Mouse (Mus musculus) limb, embryonic 10.5 days (tissue): Measurements from ENCODE around the gene Kcnb1. TPM values are rescaled to one million over a fixed set of nuclear protein-coding genes. Genes with fewer than 3 reads are reported as not detected.

ENCODE experiments used
- DNase-seq: peaks from one replicate; pipeline ENCODE4 v3.0.0-alpha.2; 2017; ENCODE audit warnings: low spot score
- H3K27ac ChIP-seq: fragments of 300-500 bp; sonication (generic); 2 replicates; pipeline ENCODE4 v1.5.1; 2016; ENCODE audit warnings: mild to moderate bottlenecking
- H3K27me3 ChIP-seq: fragments of 300-500 bp; sonication (generic); 2 replicates; pipeline ENCODE4 v1.6.1; 2016; ENCODE audit warnings: low read depth, mild to moderate bottlenecking; ENCODE audit not compliant: poor library complexity, severe bottlenecking
- H3K36me3 ChIP-seq: fragments of 300-500 bp; sonication (generic); 2 replicates; pipeline ENCODE4 v1.6.1; 2016; ENCODE audit warnings: mild to moderate bottlenecking, moderate library complexity
- H3K4me1 ChIP-seq: fragments of 300-500 bp; sonication (generic); 2 replicates; pipeline ENCODE4 v1.6.1; 2016
- H3K4me3 ChIP-seq: fragments of 300-500 bp; sonication (generic); 2 replicates; pipeline ENCODE4 v1.5.1; 2016; ENCODE audit warnings: mild to moderate bottlenecking, moderate library complexity
- H3K9me3 ChIP-seq: fragments of 300-500 bp; sonication (generic); replicated peaks from 2 replicates; pipeline ENCODE4 v1.6.1; 2016; ENCODE audit warnings: mild to moderate bottlenecking
- WGBS: fragments of 180-500 bp; shearing (Covaris S2); methylation state at CpG from one replicate; pipeline ENCODE4 v1.1.7; 2016; 5-methylcytosine and 5-hydroxymethylcytosine counted together
- polyA plus RNA-seq: library from polyadenylated mRNA; unstranded; fragments of >200 nt; fragmentation: Nextera tagmentation; extraction: Ambion mirVana; gene quantifications from 2 replicates; pipeline ENCODE4 v1.2.1, GENCODE M21; 2016

Gene Kcnb1
- polyA plus RNA-seq, 1 experiment from 2014 or later = 0.14 TPM

DNA sequence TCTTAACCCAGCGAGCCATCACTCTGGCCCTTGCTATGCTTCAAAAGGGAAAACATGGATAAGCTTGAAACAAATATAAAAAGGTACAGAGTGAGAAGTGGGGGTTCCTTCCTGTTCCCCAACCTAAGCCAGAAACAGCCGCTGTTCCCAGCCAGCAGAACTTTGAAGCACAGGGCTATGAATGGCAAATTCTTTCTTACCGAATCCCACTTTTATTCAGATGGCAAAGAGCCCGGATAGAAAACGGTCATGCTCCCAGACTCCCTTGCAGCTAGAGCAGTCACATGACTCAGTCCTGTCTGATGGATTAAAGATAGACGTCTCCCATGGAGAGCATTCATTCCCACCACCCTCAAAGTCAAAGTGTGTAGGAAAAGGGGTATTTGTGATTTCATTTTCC is 39.1 kb downstream of the Kcnb1 start:
- Histone ChIP-seq H3K27me3 (peaks cover 19% of the 10 kb centered on the region; the same call in 1 of the 2 replicates), H3K36me3 (no peaks in the 10 kb centered on the region), H3K9me3 (no peaks in the 10 kb centered on the region), H3K27ac (no peak overlapping the region), H3K4me3 (no peak overlapping the region), H3K4me1 (peaks cover 20% of the 10 kb centered on the region)
- 92% methylated on average over 6 of the region's 6 CpGs for WGBS
- no peak for DNase-seq

GRCm38 (mm10) chr2:167150135-167150534 is 39.8 kb downstream of the Kcnb1 start:
- 91% methylated on average over 7 of the region's 7 CpGs for WGBS
- Histone ChIP-seq H3K9me3 (no peaks in the 10 kb centered on the region), H3K27ac (no peak overlapping the region), H3K36me3 (no peaks in the 10 kb centered on the region), H3K4me3 (no peak overlapping the region), H3K4me1 (peaks cover 12% of the 10 kb centered on the region), H3K27me3 (peaks cover 20% of the 10 kb centered on the region)
- no peak for DNase-seq

- DNase-seq = no peak
- peaks cover 23% of the 10 kb centered on the region for H3K27me3 ChIP-seq
- H3K36me3 ChIP-seq = no peaks in the 10 kb centered on the region
- no peaks in the 10 kb centered on the region for H3K9me3 ChIP-seq
- whole genome bisulfite sequencing = 87% methylated on average over 6 of the region's 6 CpGs
- H3K4me3 ChIP-seq = no peak overlapping the region
- H3K4me1 ChIP-seq = peaks cover 18% of the 10 kb centered on the region
- no peak overlapping the region for H3K27ac ChIP-seq
Observed at GRCm38 (mm10) chr2:167149035-167149434, 40.9 kb downstream of the Kcnb1 start.

- H3K36me3 ChIP-seq = no peaks in the 10 kb centered on the region
- no peak for DNase-seq
- WGBS = 81% methylated on average over 8 of the region's 8 CpGs
- no peak overlapping the region for H3K27ac ChIP-seq
- H3K9me3 ChIP-seq = no peaks in the 10 kb centered on the region
- peaks cover 18% of the 10 kb centered on the region for H3K4me1 ChIP-seq
- H3K4me3 ChIP-seq = no peak overlapping the region
- H3K27me3 ChIP-seq = peaks cover 32% of the 10 kb centered on the region
Observed at GRCm38 (mm10) chr2:167147708-167148107, 42.2 kb downstream of the Kcnb1 start.

DNA sequence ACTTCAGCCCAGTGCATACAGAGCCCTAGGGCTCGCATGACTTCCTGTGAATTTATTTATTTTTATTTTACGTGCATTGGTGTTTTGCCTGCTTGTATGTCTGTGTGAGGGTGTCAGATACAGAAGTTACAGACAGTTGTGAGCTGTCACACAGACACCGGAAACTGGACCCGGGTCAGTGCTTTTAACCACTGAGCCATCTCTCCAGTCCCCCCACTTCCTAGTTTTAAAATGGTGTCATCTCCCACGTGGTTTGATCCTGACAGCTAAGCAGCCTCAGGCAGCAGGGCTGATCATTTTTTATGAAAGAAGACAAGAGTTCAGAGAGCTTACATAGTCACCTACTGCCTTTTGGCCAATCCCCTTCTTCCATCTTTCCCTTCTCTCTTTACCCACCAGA is 44.1 kb downstream of the Kcnb1 start:
- H3K4me1 ChIP-seq = peaks cover 18% of the 10 kb centered on the region
- no peaks in the 10 kb centered on the region for H3K9me3 ChIP-seq
- WGBS = 75% methylated on average over 5 of the region's 5 CpGs
- H3K27me3 ChIP-seq = peaks cover 32% of the 10 kb centered on the region
- no peak for DNase-seq
- H3K27ac ChIP-seq = no peak overlapping the region
- H3K36me3 ChIP-seq = no peaks in the 10 kb centered on the region
- H3K4me3 ChIP-seq = no peak overlapping the region

DNA sequence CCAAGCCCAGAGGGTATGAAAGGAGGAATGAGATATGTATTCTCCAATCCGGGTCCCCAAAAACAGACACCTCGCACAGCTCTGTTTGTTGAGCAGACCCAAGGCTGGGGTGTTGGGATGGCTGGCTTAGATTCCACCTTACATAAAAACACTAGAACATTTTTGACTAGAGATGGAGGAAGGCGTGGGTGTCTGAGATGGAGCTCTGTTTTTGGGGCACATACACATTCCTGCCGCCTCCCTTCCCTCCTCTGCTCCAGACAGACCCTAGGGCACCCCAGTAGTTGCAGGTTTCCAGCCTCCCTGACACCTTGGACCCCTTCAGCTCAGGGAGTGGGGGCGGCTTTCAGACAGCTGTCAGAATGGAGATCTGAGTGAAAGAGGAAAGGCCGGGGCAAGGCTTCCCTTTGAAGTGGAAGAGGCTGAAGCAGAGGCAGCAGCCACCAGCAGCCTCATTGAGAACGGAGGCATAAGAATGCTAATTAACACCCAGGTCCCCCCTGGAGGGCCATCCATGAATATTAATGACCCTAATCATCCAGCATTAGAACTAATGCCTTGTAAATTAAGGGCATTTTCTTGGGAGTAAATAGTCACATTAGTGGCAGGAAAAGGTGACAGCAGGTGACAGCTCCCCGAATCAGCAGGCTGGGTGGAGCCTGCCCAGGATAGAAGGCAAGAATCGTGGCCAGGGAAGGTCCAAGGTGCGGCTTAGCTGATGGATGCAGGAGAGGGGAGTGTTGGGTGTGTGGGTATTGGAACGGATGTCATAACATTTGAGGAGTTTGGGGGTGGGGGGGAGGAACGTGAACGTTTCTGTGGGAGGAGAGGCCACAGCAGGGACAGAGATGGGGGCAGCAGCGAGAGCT is 45.3 kb downstream of the Kcnb1 start:
- Histone ChIP-seq H3K27ac (no peak overlapping the region), H3K36me3 (no peaks in the 10 kb centered on the region), H3K27me3 (peaks cover 36% of the 10 kb centered on the region), H3K9me3 (no peaks in the 10 kb centered on the region), H3K4me3 (no peak overlapping the region), H3K4me1 (peaks cover 18% of the 10 kb centered on the region)
- DNase-seq = no peak
- WGBS = 5% methylated on average over 14 of the region's 14 CpGs

GRCm38 (mm10) chr2:167143914-167144313 is 46.0 kb downstream of the Kcnb1 start:
- Histone ChIP-seq H3K4me1 (peaks cover 18% of the 10 kb centered on the region), H3K36me3 (no peaks in the 10 kb centered on the region), H3K27ac (no peak overlapping the region), H3K9me3 (no peaks in the 10 kb centered on the region), H3K27me3 (peaks cover 36% of the 10 kb centered on the region), H3K4me3 (no peak overlapping the region)
- no peak for DNase-seq
- 67% methylated on average over 2 of the region's 2 CpGs for WGBS

- no peak overlapping the region for H3K27ac ChIP-seq
- peaks cover 36% of the 10 kb centered on the region for H3K27me3 ChIP-seq
- H3K9me3 ChIP-seq = no peaks in the 10 kb centered on the region
- H3K36me3 ChIP-seq = no peaks in the 10 kb centered on the region
- WGBS = 93% methylated on average over 3 of the region's 3 CpGs
- DNase-seq = no peak
- H3K4me3 ChIP-seq = no peak overlapping the region
- peaks cover 21% of the 10 kb centered on the region for H3K4me1 ChIP-seq
Observed at GRCm38 (mm10) chr2:167142282-167142681, 47.7 kb downstream of the Kcnb1 start.

- Histone ChIP-seq H3K4me1 (peaks cover 17% of the 10 kb centered on the region), H3K27me3 (peaks cover 36% of the 10 kb centered on the region), H3K36me3 (no peaks in the 10 kb centered on the region), H3K27ac (no peak overlapping the region), H3K4me3 (no peak overlapping the region), H3K9me3 (no peaks in the 10 kb centered on the region)
- 84% methylated on average over 4 of the region's 4 CpGs for WGBS
- no peak for DNase-seq
Observed at GRCm38 (mm10) chr2:167141810-167142209, 48.1 kb downstream of the Kcnb1 start.

GRCm38 (mm10) chr2:167139801-167140269 is 50.1 kb downstream of the Kcnb1 start:
- H3K36me3 ChIP-seq = no peaks in the 10 kb centered on the region
- H3K27ac ChIP-seq = no peak overlapping the region; the same call in 1 of the 2 replicates
- 65% methylated on average over 13 of the region's 13 CpGs for WGBS
- no peaks in the 10 kb centered on the region for H3K9me3 ChIP-seq
- peaks cover 22% of the 10 kb centered on the region for H3K27me3 ChIP-seq
- H3K4me1 ChIP-seq = peaks cover 22% of the 10 kb centered on the region
- no peak for DNase-seq
- no peak overlapping the region for H3K4me3 ChIP-seq

DNA sequence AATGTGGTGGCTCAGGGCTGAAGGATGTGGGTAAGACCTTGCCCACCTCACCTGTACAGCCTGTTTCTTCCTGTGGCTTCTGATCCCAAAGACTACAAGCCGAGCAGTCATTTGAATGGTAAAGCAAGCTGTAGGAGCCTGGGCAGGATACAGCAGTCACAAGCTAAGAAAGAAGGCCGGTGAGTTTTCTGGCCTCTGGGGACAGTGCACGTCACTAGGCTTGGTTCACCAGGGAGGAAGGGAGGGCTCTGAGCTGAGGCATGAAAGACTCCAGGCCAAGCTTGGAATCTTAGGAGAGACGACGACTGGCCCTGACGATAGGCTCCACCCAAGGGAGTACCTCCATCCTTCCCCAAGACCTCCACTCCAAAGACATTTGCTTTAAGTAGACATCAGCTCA is 51.3 kb downstream of the Kcnb1 start:
- H3K36me3 ChIP-seq = no peaks in the 10 kb centered on the region
- WGBS = 67% methylated on average over 6 of the region's 6 CpGs
- H3K9me3 ChIP-seq = no peaks in the 10 kb centered on the region
- no peak for DNase-seq
- no peak overlapping the region for H3K27ac ChIP-seq
- H3K27me3 ChIP-seq = peaks cover 9% of the 10 kb centered on the region; the same call in 1 of the 2 replicates
- H3K4me3 ChIP-seq = no peak overlapping the region
- H3K4me1 ChIP-seq = peaks cover 16% of the 10 kb centered on the region; the same call in 1 of the 2 replicates

DNA sequence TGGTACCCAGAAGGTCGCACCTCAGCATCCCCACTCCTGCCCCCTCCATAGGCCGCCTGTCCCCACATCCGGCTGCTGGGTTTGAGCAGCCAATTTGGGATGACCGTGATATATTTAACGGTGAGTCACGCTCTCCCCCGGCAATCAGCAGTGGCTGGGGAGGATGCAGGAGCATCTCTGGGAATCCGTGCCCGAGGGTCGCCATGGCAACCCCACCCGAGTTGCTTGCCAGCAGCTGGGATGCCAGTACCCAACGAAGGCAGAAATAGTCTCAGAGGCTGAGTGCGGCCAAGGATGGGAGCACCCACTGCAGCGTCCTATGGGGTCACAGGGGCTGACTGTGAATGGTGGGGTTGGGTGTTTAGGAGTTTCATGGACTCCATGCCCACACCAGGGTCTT is 53.0 kb downstream of the Kcnb1 start:
- Histone ChIP-seq H3K27ac (no peak overlapping the region), H3K27me3 (0 out of 2 replicates have a peak, but pooled peaks cover 5% of the 10 kb centered on the region), H3K9me3 (no peaks in the 10 kb centered on the region), H3K4me3 (no peak overlapping the region), H3K4me1 (peaks cover 22% of the 10 kb centered on the region), H3K36me3 (no peaks in the 10 kb centered on the region)
- DNase-seq = no peak
- WGBS = 73% methylated on average over 14 of the region's 14 CpGs

- WGBS = 43% methylated on average over 8 of the region's 8 CpGs
Observed at GRCm38 (mm10) chr2:167132041-167132440, 57.9 kb downstream of the Kcnb1 start.

More at GRCm38 (mm10) chr2:167132041-167132440, 57.9 kb downstream of the Kcnb1 start:
- Histone ChIP-seq H3K4me3 (no peak overlapping the region), H3K36me3 (no peaks in the 10 kb centered on the region), H3K4me1 (peaks cover 44% of the 10 kb centered on the region), H3K9me3 (no peaks in the 10 kb centered on the region), H3K27me3 (peaks cover 5% of the 10 kb centered on the region; the same call in 1 of the 2 replicates), H3K27ac (no peak overlapping the region)
- DNase-seq = no peak
